Mouse (Mus musculus) forebrain, embryonic 15.5 days (tissue): Measurements from ENCODE around the gene Fbn1. TPM values are rescaled to one million over a fixed set of nuclear protein-coding genes. Genes with fewer than 3 reads are reported as not detected.

ENCODE experiments used
- ATAC-seq: fragments of 200-750 bp; cut with Nextera tagmentation; replicated peaks from 2 replicates; pipeline ENCODE4 v1.8.0; 2017; ENCODE audit warnings: mild to moderate bottlenecking, moderate TSS enrichment, moderate library complexity
- H3K27ac ChIP-seq: fragments of 300-500 bp; sonication (generic); replicated peaks from 2 replicates; pipeline ENCODE4 v1.5.1; 2015; ENCODE audit warnings: mild to moderate bottlenecking, inconsistent platforms
- H3K27me3 ChIP-seq: fragments of 300-500 bp; sonication (generic); 2 replicates; pipeline ENCODE4 v1.6.1; 2015; ENCODE audit warnings: inconsistent platforms
- H3K36me3 ChIP-seq: fragments of 300-500 bp; sonication (generic); 2 replicates; pipeline ENCODE4 v1.6.1; 2015; ENCODE audit warnings: mild to moderate bottlenecking, inconsistent platforms
- H3K4me1 ChIP-seq: fragments of 300-500 bp; sonication (generic); 2 replicates; pipeline ENCODE4 v1.6.1; 2015; ENCODE audit warnings: inconsistent platforms
- H3K4me2 ChIP-seq: fragments of 300-500 bp; sonication (generic); replicated peaks from 2 replicates; pipeline ENCODE4 v1.6.1; 2015; ENCODE audit warnings: mild to moderate bottlenecking, inconsistent platforms
- H3K4me3 ChIP-seq: fragments of 300-500 bp; sonication (generic); 2 replicates; pipeline ENCODE4 v1.5.1; 2015; ENCODE audit warnings: mild to moderate bottlenecking, inconsistent platforms
- H3K9ac ChIP-seq: fragments of 300-500 bp; sonication (generic); replicated peaks from 2 replicates; pipeline ENCODE4 v1.6.1; 2015; ENCODE audit warnings: mild to moderate bottlenecking, inconsistent platforms
- H3K9me3 ChIP-seq: fragments of 300-500 bp; sonication (generic); 2 replicates; pipeline ENCODE4 v1.6.1; 2016; ENCODE audit warnings: inconsistent platforms
- WGBS: fragments of 180-500 bp; shearing (Covaris S2); methylation state at CpG from one replicate; pipeline ENCODE4 v1.1.7; 2015; ENCODE audit warnings: mixed read lengths; 5-methylcytosine and 5-hydroxymethylcytosine counted together
- polyA plus RNA-seq: library from polyadenylated mRNA; unstranded; fragments of >200 nt; fragmentation: Nextera tagmentation; extraction: Ambion mirVana; gene quantifications from 2 replicates; pipeline ENCODE4 v1.2.1, GENCODE M21; 2015

Gene Fbn1
- polyA plus RNA-seq, 1 experiment from 2014 or later, result 2.2 TPM

- Histone ChIP-seq H3K9me3 (no peaks in the 10 kb centered on the region), H3K4me2 (no peak overlapping the region), H3K27ac (no peak overlapping the region), H3K4me3 (no peak overlapping the region), H3K27me3 (no peaks in the 10 kb centered on the region), H3K4me1 (no peaks in the 10 kb centered on the region), H3K9ac (no peak overlapping the region), H3K36me3 (no peaks in the 10 kb centered on the region)
- no peak for ATAC-seq
- WGBS, result 91% methylated on average over 1 of the region's 1 CpGs
Observed at GRCm38 (mm10) chr2:125402276-125402675, 105.5 kb downstream of the Fbn1 start.

- Histone ChIP-seq H3K4me3 (no peak overlapping the region), H3K36me3 (no peaks in the 10 kb centered on the region), H3K27ac (no peak overlapping the region), H3K27me3 (no peaks in the 10 kb centered on the region), H3K9me3 (no peaks in the 10 kb centered on the region), H3K4me1 (no peaks in the 10 kb centered on the region), H3K4me2 (no peak overlapping the region), H3K9ac (no peak overlapping the region)
- ATAC-seq, result no peak
- WGBS, result 95% methylated on average over 3 of the region's 3 CpGs
Observed at GRCm38 (mm10) chr2:125400121-125400520, 107.7 kb downstream of the Fbn1 start.

- H3K4me3 ChIP-seq, result no peak overlapping the region
- no peak overlapping the region for H3K4me2 ChIP-seq
- H3K4me1 ChIP-seq, result no peaks in the 10 kb centered on the region
- 91% methylated on average over 7 of the region's 7 CpGs for WGBS
- ATAC-seq, result no peak
- H3K9ac ChIP-seq, result no peak overlapping the region
- H3K27me3 ChIP-seq, result no peaks in the 10 kb centered on the region
- H3K9me3 ChIP-seq, result no peaks in the 10 kb centered on the region
- H3K27ac ChIP-seq, result no peak overlapping the region
- H3K36me3 ChIP-seq, result no peaks in the 10 kb centered on the region
Observed at GRCm38 (mm10) chr2:125397796-125398195, 110.0 kb downstream of the Fbn1 start.

GRCm38 (mm10) chr2:125394428-125395101, 113.2 kb downstream of the Fbn1 start:
- Histone ChIP-seq H3K27me3 (no peaks in the 10 kb centered on the region), H3K4me2 (no peak overlapping the region), H3K9ac (no peak overlapping the region), H3K4me3 (no peak overlapping the region), H3K4me1 (no peaks in the 10 kb centered on the region), H3K9me3 (no peaks in the 10 kb centered on the region), H3K36me3 (no peaks in the 10 kb centered on the region), H3K27ac (no peak overlapping the region)
- WGBS, result 96% methylated on average over 9 of the region's 9 CpGs
- no peak for ATAC-seq

- no peak for ATAC-seq
- Histone ChIP-seq H3K27me3 (no peaks in the 10 kb centered on the region), H3K9me3 (no peaks in the 10 kb centered on the region), H3K36me3 (peaks cover 6% of the 10 kb centered on the region; the same call in 1 of the 2 replicates), H3K4me2 (no peak overlapping the region), H3K27ac (no peak overlapping the region), H3K4me1 (no peaks in the 10 kb centered on the region), H3K9ac (no peak overlapping the region), H3K4me3 (no peak overlapping the region)
- WGBS, result 87% methylated on average over 6 of the region's 6 CpGs
Observed at GRCm38 (mm10) chr2:125391582-125391981, 116.2 kb downstream of the Fbn1 start.

GRCm38 (mm10) chr2:125389796-125390195, 118.0 kb downstream of the Fbn1 start:
- 94% methylated on average over 10 of the region's 10 CpGs for WGBS
- ATAC-seq, result no peak
- Histone ChIP-seq H3K9ac (no peak overlapping the region), H3K27ac (no peak overlapping the region), H3K4me3 (no peak overlapping the region), H3K9me3 (no peaks in the 10 kb centered on the region), H3K27me3 (no peaks in the 10 kb centered on the region), H3K36me3 (peaks cover 6% of the 10 kb centered on the region; the same call in 1 of the 2 replicates), H3K4me2 (no peak overlapping the region), H3K4me1 (no peaks in the 10 kb centered on the region)

GRCm38 (mm10) chr2:125386221-125386965, 121.4 kb downstream of the Fbn1 start:
- 77% methylated on average over 7 of the region's 7 CpGs for WGBS
- no peak overlapping the region for H3K4me2 ChIP-seq
- ATAC-seq, result no peak

GRCm38 (mm10) chr2:125384941-125385340, 122.9 kb downstream of the Fbn1 start:
- Histone ChIP-seq H3K4me1 (no peaks in the 10 kb centered on the region), H3K36me3 (peaks cover 10% of the 10 kb centered on the region; the same call in 1 of the 2 replicates), H3K4me2 (no peak overlapping the region), H3K9me3 (no peaks in the 10 kb centered on the region), H3K27me3 (no peaks in the 10 kb centered on the region), H3K4me3 (no peak overlapping the region), H3K9ac (no peak overlapping the region), H3K27ac (no peak overlapping the region)
- WGBS, result 62% methylated on average over 4 of the region's 4 CpGs
- no peak for ATAC-seq

More at GRCm38 (mm10) chr2:125386221-125386965, 121.4 kb downstream of the Fbn1 start:
- Histone ChIP-seq H3K4me3 (no peak overlapping the region), H3K36me3 (peaks cover 6% of the 10 kb centered on the region; the same call in 1 of the 2 replicates), H3K9ac (no peak overlapping the region), H3K27me3 (no peaks in the 10 kb centered on the region), H3K27ac (no peak overlapping the region), H3K9me3 (no peaks in the 10 kb centered on the region), H3K4me1 (no peaks in the 10 kb centered on the region)

- no peaks in the 10 kb centered on the region for H3K4me1 ChIP-seq
- no peak overlapping the region for H3K27ac ChIP-seq
- no peak overlapping the region for H3K4me3 ChIP-seq
- no peaks in the 10 kb centered on the region for H3K9me3 ChIP-seq
- 90% methylated on average over 6 of the region's 6 CpGs for WGBS
- no peaks in the 10 kb centered on the region for H3K27me3 ChIP-seq
- ATAC-seq, result no peak
- H3K4me2 ChIP-seq, result no peak overlapping the region
- no peak overlapping the region for H3K9ac ChIP-seq
- peaks cover 10% of the 10 kb centered on the region; the same call in 1 of the 2 replicates for H3K36me3 ChIP-seq
Observed at GRCm38 (mm10) chr2:125384415-125384814, 123.4 kb downstream of the Fbn1 start.

GRCm38 (mm10) chr2:125383273-125383641, 124.5 kb downstream of the Fbn1 start:
- H3K9me3 ChIP-seq, result no peaks in the 10 kb centered on the region
- H3K27ac ChIP-seq, result no peak overlapping the region
- peaks cover 4% of the 10 kb centered on the region; the same call in 1 of the 2 replicates for H3K36me3 ChIP-seq
- H3K27me3 ChIP-seq, result no peaks in the 10 kb centered on the region
- 92% methylated on average over 7 of the region's 7 CpGs for WGBS
- H3K4me1 ChIP-seq, result no peaks in the 10 kb centered on the region
- H3K9ac ChIP-seq, result no peak overlapping the region
- H3K4me2 ChIP-seq, result no peak overlapping the region
- no peak overlapping the region for H3K4me3 ChIP-seq
- no peak for ATAC-seq

GRCm38 (mm10) chr2:125382613-125383272, 125.0 kb downstream of the Fbn1 start:
- H3K27me3 ChIP-seq, result no peaks in the 10 kb centered on the region
- no peak overlapping the region for H3K4me2 ChIP-seq
- 86% methylated on average over 7 of the region's 7 CpGs for WGBS
- H3K9me3 ChIP-seq, result no peaks in the 10 kb centered on the region
- H3K4me3 ChIP-seq, result no peak overlapping the region
- H3K36me3 ChIP-seq, result peaks cover 4% of the 10 kb centered on the region; the same call in 1 of the 2 replicates
- no peak for ATAC-seq
- H3K9ac ChIP-seq, result no peak overlapping the region
- no peak overlapping the region for H3K27ac ChIP-seq
- no peaks in the 10 kb centered on the region for H3K4me1 ChIP-seq

- Histone ChIP-seq H3K36me3 (peaks cover 4% of the 10 kb centered on the region; the same call in 1 of the 2 replicates), H3K27ac (no peak overlapping the region), H3K4me3 (no peak overlapping the region), H3K27me3 (no peaks in the 10 kb centered on the region), H3K9me3 (no peaks in the 10 kb centered on the region), H3K4me2 (no peak overlapping the region), H3K9ac (no peak overlapping the region), H3K4me1 (no peaks in the 10 kb centered on the region)
- no peak for ATAC-seq
- WGBS, result 83% methylated on average over 2 of the region's 2 CpGs
Observed at GRCm38 (mm10) chr2:125380086-125380485, 127.7 kb downstream of the Fbn1 start.
